Mouse (Mus musculus): ENCODE results near the gene Ppef1. TPM values are rescaled to one million over a fixed set of nuclear protein-coding genes. Genes with fewer than 3 reads are reported as not detected.

Ppef1 gene
- polyA plus RNA-seq, 1 experiment from 2014 or later, result 0.08 TPM

GRCm38 (mm10) chrX:160669992-160670391 lies 65.6 kb downstream of the Ppef1 start:
- no peak overlapping the region for H3K4me3 ChIP-seq
- H3K27me3 ChIP-seq (ENCODE audit: insufficient read depth, poor library complexity, severe bottlenecking), result no peaks in the 10 kb centered on the region
- H3K9me3 ChIP-seq, result no peaks in the 10 kb centered on the region
- H3K27ac ChIP-seq, result no peak overlapping the region
- WGBS, result 77% methylated on average over 1 of the region's 1 CpGs
- no peaks in the 10 kb centered on the region for H3K4me1 ChIP-seq
- H3K36me3 ChIP-seq, result no peaks in the 10 kb centered on the region
- DNase-seq (ENCODE audit: low spot score), result no peak

- H3K9me3 ChIP-seq, result no peaks in the 10 kb centered on the region
- H3K27ac ChIP-seq, result no peak overlapping the region
- no peak overlapping the region for H3K4me3 ChIP-seq
- no peaks in the 10 kb centered on the region for H3K4me1 ChIP-seq
- DNase-seq (ENCODE audit: low spot score), result no peak
- peaks cover 4% of the 10 kb centered on the region; the same call in 1 of the 2 replicates for H3K27me3 ChIP-seq (ENCODE audit: insufficient read depth, poor library complexity, severe bottlenecking)
- H3K36me3 ChIP-seq, result no peaks in the 10 kb centered on the region
- WGBS, result 40% methylated on average over 4 of the region's 4 CpGs
Measured at GRCm38 (mm10) chrX:160610882-160611644, 124.5 kb downstream of the Ppef1 start.

GRCm38 (mm10) chrX:160610482-160610881 lies 125.1 kb downstream of the Ppef1 start:
- no peak overlapping the region for H3K4me3 ChIP-seq
- no peak overlapping the region for H3K27ac ChIP-seq
- DNase-seq (ENCODE audit: low spot score), result no peak
- no peaks in the 10 kb centered on the region for H3K9me3 ChIP-seq
- 77% methylated on average over 2 of the region's 2 CpGs for WGBS
- H3K4me1 ChIP-seq, result peaks cover under 1% of the 10 kb centered on the region; the same call in 1 of the 2 replicates
- H3K36me3 ChIP-seq, result no peaks in the 10 kb centered on the region
- peaks cover 4% of the 10 kb centered on the region; the same call in 1 of the 2 replicates for H3K27me3 ChIP-seq (ENCODE audit: insufficient read depth, poor library complexity, severe bottlenecking)

GRCm38 (mm10) chrX:160609849-160610248 lies 125.7 kb downstream of the Ppef1 start:
- DNase-seq (ENCODE audit: low spot score), result no peak
- 34% methylated on average over 3 of the region's 3 CpGs for WGBS
- Histone ChIP-seq H3K27me3 (ENCODE audit: insufficient read depth, poor library complexity, severe bottlenecking) (peaks cover 4% of the 10 kb centered on the region; the same call in 1 of the 2 replicates), H3K27ac (no peak overlapping the region), H3K9me3 (no peaks in the 10 kb centered on the region), H3K36me3 (no peaks in the 10 kb centered on the region), H3K4me1 (peaks cover 6% of the 10 kb centered on the region; the same call in 1 of the 2 replicates), H3K4me3 (no peak overlapping the region)

- no peak overlapping the region for H3K4me3 ChIP-seq
- peak overlapping the region; percentile 59; the same call in 1 of the 2 replicates for H3K27ac ChIP-seq
- 52% methylated on average over 6 of the region's 6 CpGs for WGBS
- H3K27me3 ChIP-seq (ENCODE audit: insufficient read depth, poor library complexity, severe bottlenecking), result peaks cover 12% of the 10 kb centered on the region; the same call in 1 of the 2 replicates
- H3K9me3 ChIP-seq, result no peaks in the 10 kb centered on the region
- H3K36me3 ChIP-seq, result no peaks in the 10 kb centered on the region
- no peak for DNase-seq (ENCODE audit: low spot score)
- H3K4me1 ChIP-seq, result peaks cover 15% of the 10 kb centered on the region
Measured at GRCm38 (mm10) chrX:160603981-160604541, 131.5 kb downstream of the Ppef1 start.

GRCm38 (mm10) chrX:160603316-160603715 lies 132.2 kb downstream of the Ppef1 start:
- Histone ChIP-seq H3K27me3 (ENCODE audit: insufficient read depth, poor library complexity, severe bottlenecking) (peaks cover 18% of the 10 kb centered on the region), H3K36me3 (no peaks in the 10 kb centered on the region), H3K4me1 (peaks cover 22% of the 10 kb centered on the region), H3K27ac (no peak overlapping the region), H3K9me3 (no peaks in the 10 kb centered on the region), H3K4me3 (no peak overlapping the region)
- DNase-seq (ENCODE audit: low spot score), result no peak
- WGBS, result 85% methylated on average over 2 of the region's 2 CpGs

GRCm38 (mm10) chrX:160602770-160603169 lies 132.8 kb downstream of the Ppef1 start:
- DNase-seq (ENCODE audit: low spot score), result no peak
- H3K36me3 ChIP-seq, result no peaks in the 10 kb centered on the region
- 80% methylated on average over 1 of the region's 1 CpGs for WGBS
- H3K27ac ChIP-seq, result no peak overlapping the region
- H3K4me3 ChIP-seq, result no peak overlapping the region
- peaks cover 22% of the 10 kb centered on the region for H3K27me3 ChIP-seq (ENCODE audit: insufficient read depth, poor library complexity, severe bottlenecking)
- H3K9me3 ChIP-seq, result no peaks in the 10 kb centered on the region
- H3K4me1 ChIP-seq, result peaks cover 26% of the 10 kb centered on the region

GRCm38 (mm10) chrX:160601053-160601452 lies 134.5 kb downstream of the Ppef1 start:
- Histone ChIP-seq H3K36me3 (no peaks in the 10 kb centered on the region), H3K27ac (no peak overlapping the region), H3K4me3 (no peak overlapping the region), H3K4me1 (peaks cover 26% of the 10 kb centered on the region), H3K27me3 (ENCODE audit: insufficient read depth, poor library complexity, severe bottlenecking) (peaks cover 22% of the 10 kb centered on the region), H3K9me3 (no peaks in the 10 kb centered on the region)
- DNase-seq (ENCODE audit: low spot score), result no peak
- 49% methylated on average over 3 of the region's 3 CpGs for WGBS

- H3K27ac ChIP-seq, result peak overlapping the region; percentile 69
- WGBS, result 41% methylated on average over 3 of the region's 3 CpGs
- peaks cover 18% of the 10 kb centered on the region for H3K4me1 ChIP-seq
- no peaks in the 10 kb centered on the region for H3K36me3 ChIP-seq
- DNase-seq (ENCODE audit: low spot score), result no peak
- H3K27me3 ChIP-seq (ENCODE audit: insufficient read depth, poor library complexity, severe bottlenecking), result peaks cover 15% of the 10 kb centered on the region
- H3K4me3 ChIP-seq, result no peak overlapping the region
- H3K9me3 ChIP-seq, result no peaks in the 10 kb centered on the region
Measured at GRCm38 (mm10) chrX:160598562-160599458, 136.8 kb downstream of the Ppef1 start.

GRCm38 (mm10) chrX:160598055-160598454 lies 137.5 kb downstream of the Ppef1 start:
- Histone ChIP-seq H3K36me3 (no peaks in the 10 kb centered on the region), H3K27me3 (ENCODE audit: insufficient read depth, poor library complexity, severe bottlenecking) (peaks cover 14% of the 10 kb centered on the region), H3K27ac (peak overlapping the region; percentile 59; the same call in 1 of the 2 replicates), H3K4me1 (peaks cover 17% of the 10 kb centered on the region), H3K4me3 (no peak overlapping the region), H3K9me3 (no peaks in the 10 kb centered on the region)
- WGBS, result 73% methylated on average over 2 of the region's 2 CpGs
- DNase-seq (ENCODE audit: low spot score), result no peak

GRCm38 (mm10) chrX:160592933-160593332 lies 142.6 kb downstream of the Ppef1 start:
- peaks cover under 1% of the 10 kb centered on the region; the same call in 1 of the 2 replicates for H3K27me3 ChIP-seq (ENCODE audit: insufficient read depth, poor library complexity, severe bottlenecking)
- DNase-seq (ENCODE audit: low spot score), result no peak
- H3K27ac ChIP-seq, result no peak overlapping the region
- H3K4me1 ChIP-seq, result peaks cover 2% of the 10 kb centered on the region; the same call in 1 of the 2 replicates
- WGBS, result 82% methylated on average over 6 of the region's 6 CpGs
- H3K9me3 ChIP-seq, result no peaks in the 10 kb centered on the region
- H3K36me3 ChIP-seq, result peaks cover 8% of the 10 kb centered on the region; the same call in 1 of the 2 replicates
- H3K4me3 ChIP-seq, result no peak overlapping the region

- peaks cover 5% of the 10 kb centered on the region; the same call in 1 of the 2 replicates for H3K4me1 ChIP-seq
- H3K36me3 ChIP-seq, result peaks cover 12% of the 10 kb centered on the region; the same call in 1 of the 2 replicates
- DNase-seq (ENCODE audit: low spot score), result no peak
- WGBS, result 94% methylated on average over 7 of the region's 7 CpGs
- H3K4me3 ChIP-seq, result no peak overlapping the region
- peaks cover 4% of the 10 kb centered on the region; the same call in 1 of the 2 replicates for H3K27me3 ChIP-seq (ENCODE audit: insufficient read depth, poor library complexity, severe bottlenecking)
- H3K9me3 ChIP-seq, result no peaks in the 10 kb centered on the region
- H3K27ac ChIP-seq, result no peak overlapping the region
Measured at GRCm38 (mm10) chrX:160590147-160590546, 145.4 kb downstream of the Ppef1 start.
